Mouse (Mus musculus) cortical plate, adult 2 months (tissue): Measurements from ENCODE around the gene Mesd. TPM values are rescaled to one million over a fixed set of nuclear protein-coding genes. Genes with fewer than 3 reads are reported as not detected.
"Not testable (repeated sequence)": the region's sequence is repeated elsewhere in the genome, so short reads cannot be mapped to it uniquely, and the experiment has no call there.

Experiments
- H3K27ac ChIP-seq: fragments of 200-500 bp; 2 replicates; pipeline ENCODE4 v1.5.1; 2012; ENCODE audit warnings: low read length, control low read depth, inconsistent platforms; ENCODE audit not compliant: insufficient read depth
- H3K4me1 ChIP-seq: fragments of 200-500 bp; 2 replicates; pipeline ENCODE4 v1.6.1; 2011; ENCODE audit warnings: low read length; ENCODE audit not compliant: control insufficient read depth, insufficient read depth
- H3K4me3 ChIP-seq: fragments of 200-500 bp; 2 replicates; pipeline ENCODE4 v1.5.1; 2011; ENCODE audit warnings: mild to moderate bottlenecking, low read length, control low read depth; ENCODE audit not compliant: insufficient read depth
- CTCF ChIP-seq: fragments of 200-500 bp; IDR thresholded peaks from 2 replicates; pipeline ENCODE4 v1.5.1; 2011; ENCODE audit warnings: mild to moderate bottlenecking, control low read depth, low read length; ENCODE audit not compliant: insufficient read depth; ENCODE audit errors: extremely low read depth
- POLR2A ChIP-seq: fragments of 200-500 bp; IDR thresholded peaks from 2 replicates; pipeline ENCODE4 v1.6.1; 2011; ENCODE audit warnings: mild to moderate bottlenecking, low read length, control low read depth; ENCODE audit not compliant: insufficient read depth; ENCODE audit errors: extremely low read depth
- polyA plus RNA-seq: library from polyadenylated mRNA; depleted of rRNA; stranded (reverse); fragments of >200 nt; gene quantifications from 2 replicates; pipeline ENCODE4 v1.2.3, GENCODE M21; 2012

Gene Mesd
- polyA plus RNA-seq, 1 experiment, result 34.8 TPM

DNA sequence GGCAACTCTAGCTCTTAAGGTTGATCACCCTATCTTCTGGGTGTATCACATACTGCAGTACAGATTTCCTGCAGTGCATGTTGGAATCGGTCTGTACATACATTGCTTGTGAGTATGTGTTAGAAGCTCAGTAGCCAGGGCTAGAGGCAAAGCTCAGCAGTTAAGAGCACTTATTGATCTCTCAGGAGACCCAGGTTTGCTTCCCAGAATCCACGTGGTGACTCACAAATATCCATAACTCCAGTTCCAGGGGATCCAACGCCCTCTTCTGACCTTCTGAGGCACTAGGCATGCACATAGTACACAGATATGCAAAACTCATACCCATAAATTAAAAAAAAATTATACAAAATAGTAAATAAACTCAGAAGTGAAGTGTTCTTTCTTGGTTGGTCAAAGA lies 7.2 kb upstream of the Mesd start:
- no peak for TF ChIP-seq POLR2A
- TF ChIP-seq CTCF, result no peak
- Histone ChIP-seq H3K27ac (no peak overlapping the region), H3K4me3 (no peak overlapping the region), H3K4me1 (peaks cover 11% of the 10 kb centered on the region)

DNA sequence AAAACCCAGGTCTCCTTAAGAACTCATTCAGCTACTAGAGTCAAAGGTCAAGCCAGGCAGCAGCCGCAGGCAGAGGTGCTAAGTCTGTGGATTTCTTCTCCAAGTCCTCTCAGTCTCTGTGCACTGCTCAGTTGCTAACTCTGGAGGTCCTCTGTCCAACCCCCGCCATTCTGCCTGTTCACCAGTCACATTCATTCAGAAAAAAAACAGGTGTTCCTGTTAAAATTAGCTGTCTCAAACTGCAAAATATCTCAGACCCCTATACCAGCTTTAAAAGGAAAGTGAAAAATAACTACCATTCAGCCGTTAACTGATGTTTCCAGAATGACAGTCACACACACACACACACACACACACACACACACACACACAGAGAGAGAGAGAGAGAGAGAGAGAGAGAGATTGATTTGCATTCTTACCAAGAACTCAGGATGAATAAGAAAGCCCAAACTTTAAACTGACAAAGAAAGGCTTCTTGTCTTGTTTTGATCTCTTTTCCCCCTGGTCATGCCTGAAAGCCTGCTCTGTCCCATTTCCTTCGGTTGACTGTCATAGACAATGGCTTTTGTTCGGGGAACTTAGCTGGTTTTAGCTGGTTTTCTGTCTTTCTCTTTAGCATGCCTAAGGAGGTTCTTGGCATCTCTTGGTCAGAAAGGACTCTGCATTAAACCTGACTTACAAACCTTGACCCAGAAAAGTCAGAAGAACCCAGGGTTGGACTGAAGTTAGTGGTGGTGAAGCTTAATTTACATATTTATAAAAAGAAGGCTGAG lies 5.4 kb upstream of the Mesd start:
- no peak for TF ChIP-seq POLR2A
- no peak for TF ChIP-seq CTCF
- peak overlapping the region; percentile 81; the same call in 1 of the 2 replicates for H3K27ac ChIP-seq
- H3K4me3 ChIP-seq, result no peak overlapping the region
- peaks cover 15% of the 10 kb centered on the region for H3K4me1 ChIP-seq

DNA sequence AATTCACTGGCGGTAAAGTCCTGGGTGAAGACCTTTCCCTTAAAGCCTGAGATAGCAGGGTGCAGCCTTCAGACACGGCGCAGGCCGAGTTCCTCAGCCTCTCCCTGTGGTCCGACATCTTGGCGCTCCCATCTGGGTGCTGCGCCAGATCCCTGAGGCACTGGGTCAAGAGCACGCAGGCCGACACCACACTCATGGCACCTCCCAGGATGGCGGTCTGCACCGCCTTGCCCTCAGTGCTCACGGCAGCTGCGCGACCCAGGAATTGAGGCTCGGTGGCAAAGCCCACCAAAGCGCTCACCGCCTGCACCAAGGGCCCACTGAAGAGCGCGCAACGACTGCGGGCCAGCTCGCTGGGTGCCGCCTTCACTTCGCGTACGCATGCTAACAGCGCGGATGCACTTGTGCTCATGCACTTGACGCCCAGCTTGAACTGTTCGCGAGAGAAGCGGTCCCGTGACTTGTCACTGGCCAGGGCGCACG lies 2.1 kb upstream of the Mesd start:
- Histone ChIP-seq H3K4me1 (peaks cover 15% of the 10 kb centered on the region), H3K27ac (0 out of 2 replicates have a peak overlapping the region, but pooled peaks have one; percentile 94), H3K4me3 (peak overlapping the region; percentile 61)
- no peak for TF ChIP-seq CTCF
- TF ChIP-seq POLR2A, result no peak

DNA sequence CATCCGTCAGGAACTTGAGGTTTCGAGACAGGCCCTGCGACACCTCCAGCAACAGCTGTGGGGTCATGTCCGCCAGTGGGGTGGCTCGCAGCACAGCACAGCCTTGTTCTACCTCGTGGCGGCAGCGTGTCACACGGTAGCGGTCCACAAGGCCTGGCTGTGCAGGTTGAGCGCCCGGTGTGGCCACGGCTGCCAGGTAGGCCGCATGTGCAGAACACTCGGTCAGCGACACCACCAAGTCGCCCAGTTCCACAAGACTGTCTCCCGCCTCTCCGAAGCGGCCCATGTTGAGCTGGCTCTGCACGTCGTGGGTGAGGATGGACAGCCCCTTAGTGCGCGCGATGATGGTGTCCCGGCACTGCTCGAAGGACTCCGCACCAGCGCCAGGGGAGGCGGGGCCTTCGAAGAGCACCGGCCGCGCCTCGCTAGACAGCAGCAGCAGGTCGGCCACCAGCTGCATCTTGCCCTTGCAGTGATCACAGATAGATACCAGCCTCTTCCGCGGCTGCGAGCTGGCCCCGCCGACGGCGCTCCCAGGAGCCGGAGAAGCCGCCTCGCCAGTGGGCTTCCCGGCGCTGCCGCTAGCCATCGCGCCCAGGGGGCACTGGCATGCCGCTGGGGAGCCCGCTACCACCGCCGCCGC lies 1.5 kb upstream of the Mesd start:
- Histone ChIP-seq H3K4me3 (peak overlapping the region; percentile 61), H3K4me1 (peaks cover 13% of the 10 kb centered on the region), H3K27ac (peak overlapping the region; percentile 94)
- TF ChIP-seq POLR2A (no peak), CTCF (no peak)

DNA sequence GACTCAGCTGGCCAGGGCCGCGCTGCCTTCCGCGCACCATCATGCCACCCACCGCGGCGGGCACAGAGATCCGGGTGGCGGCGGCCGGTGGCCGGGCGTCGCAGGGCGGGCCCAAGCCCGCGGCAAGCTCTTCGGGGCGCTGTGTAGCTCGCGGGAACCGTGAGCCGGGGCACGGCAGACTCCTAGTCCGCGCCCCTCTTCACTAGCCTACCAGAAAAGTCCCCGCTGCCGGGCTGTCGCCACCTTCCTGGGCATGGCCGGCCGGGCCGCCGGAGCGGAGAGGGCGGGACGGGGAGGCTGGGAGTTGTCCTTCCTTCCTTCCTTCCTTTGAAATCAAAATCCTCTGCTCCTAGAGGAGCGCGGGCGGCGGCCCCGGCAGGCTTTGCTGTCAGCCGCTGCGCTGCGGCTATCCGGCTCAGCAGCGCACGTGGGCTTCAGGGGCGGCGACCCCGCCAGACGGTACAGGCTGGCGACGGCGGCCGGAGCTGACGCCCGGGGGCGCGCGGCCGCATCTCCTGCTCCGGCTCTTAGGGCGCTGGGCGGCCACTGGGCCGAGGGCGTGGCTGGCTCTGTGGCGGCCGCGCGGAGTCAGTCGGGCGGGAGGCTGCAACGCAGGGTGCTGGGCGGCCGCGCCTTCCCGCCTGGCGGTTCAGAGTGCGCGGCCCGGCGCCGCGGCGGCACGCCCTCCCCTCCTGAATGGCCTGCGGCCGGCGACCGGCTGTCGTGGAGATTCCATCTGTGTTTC lies 818 bp upstream of the Mesd start:
- peaks cover 11% of the 10 kb centered on the region for H3K4me1 ChIP-seq
- peak overlapping the region; percentile 94 for H3K27ac ChIP-seq
- TF ChIP-seq POLR2A, result no peak
- H3K4me3 ChIP-seq, result peak overlapping the region; percentile 61

DNA sequence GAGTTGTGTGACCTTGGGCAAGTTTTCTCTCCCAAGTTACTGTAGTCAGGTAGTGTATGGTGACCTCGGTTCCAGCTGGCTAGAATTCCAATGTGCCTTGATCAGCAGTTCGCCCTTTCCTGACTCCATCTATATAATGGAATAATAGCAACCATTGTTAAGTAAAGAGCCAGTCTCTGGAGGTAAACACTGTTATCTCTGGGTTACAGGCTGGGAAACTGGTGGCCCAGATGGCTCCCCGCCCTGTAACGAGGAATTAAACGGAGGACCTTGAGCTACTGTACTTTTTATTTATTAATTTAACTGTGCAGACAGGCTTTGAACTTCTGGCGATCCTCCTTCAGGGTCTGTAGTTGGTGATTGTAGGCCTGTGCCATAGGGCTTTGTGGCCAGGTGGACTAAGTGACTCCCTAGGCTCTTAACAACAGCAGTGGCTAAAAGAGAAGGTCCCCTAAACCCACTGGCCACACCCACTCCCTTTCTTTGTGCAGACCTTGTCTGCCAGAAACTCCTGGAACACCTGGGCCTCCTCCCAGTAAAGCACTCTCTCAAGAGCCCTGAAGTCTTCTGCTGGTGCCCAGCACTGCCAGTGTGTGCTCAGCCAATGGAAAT lies 761 bp downstream of the Mesd start:
- Histone ChIP-seq H3K4me3 (peak overlapping the region; percentile 61), H3K4me1 (peaks cover 5% of the 10 kb centered on the region), H3K27ac (peak overlapping the region; percentile 94; the same call in 1 of the 2 replicates)
- TF ChIP-seq CTCF (no peak), POLR2A (no peak)

DNA sequence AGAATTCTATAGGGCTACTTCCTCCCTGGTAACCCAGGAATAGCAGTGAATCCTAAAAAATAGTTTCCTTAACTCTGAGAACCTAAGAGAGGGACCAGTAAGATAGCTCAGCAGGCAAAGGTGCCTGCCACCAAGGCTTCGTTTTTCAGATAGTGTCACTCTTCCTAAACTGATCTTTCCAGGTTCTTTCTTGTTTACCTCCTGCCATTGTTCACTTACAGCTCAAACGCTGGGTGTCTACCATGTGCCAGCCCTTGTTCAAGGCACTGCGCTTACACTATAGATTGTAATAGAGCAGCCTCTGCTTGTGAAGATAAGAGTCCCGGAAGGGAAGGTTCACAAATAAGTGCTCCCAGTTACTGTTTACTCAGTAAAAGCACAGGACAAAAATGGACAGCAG lies 1.6 kb downstream of the Mesd start:
- no peak overlapping the region for H3K27ac ChIP-seq
- TF ChIP-seq CTCF (no peak), POLR2A (no peak)
- no peak overlapping the region for H3K4me3 ChIP-seq
- H3K4me1 ChIP-seq, result peaks cover 5% of the 10 kb centered on the region

DNA sequence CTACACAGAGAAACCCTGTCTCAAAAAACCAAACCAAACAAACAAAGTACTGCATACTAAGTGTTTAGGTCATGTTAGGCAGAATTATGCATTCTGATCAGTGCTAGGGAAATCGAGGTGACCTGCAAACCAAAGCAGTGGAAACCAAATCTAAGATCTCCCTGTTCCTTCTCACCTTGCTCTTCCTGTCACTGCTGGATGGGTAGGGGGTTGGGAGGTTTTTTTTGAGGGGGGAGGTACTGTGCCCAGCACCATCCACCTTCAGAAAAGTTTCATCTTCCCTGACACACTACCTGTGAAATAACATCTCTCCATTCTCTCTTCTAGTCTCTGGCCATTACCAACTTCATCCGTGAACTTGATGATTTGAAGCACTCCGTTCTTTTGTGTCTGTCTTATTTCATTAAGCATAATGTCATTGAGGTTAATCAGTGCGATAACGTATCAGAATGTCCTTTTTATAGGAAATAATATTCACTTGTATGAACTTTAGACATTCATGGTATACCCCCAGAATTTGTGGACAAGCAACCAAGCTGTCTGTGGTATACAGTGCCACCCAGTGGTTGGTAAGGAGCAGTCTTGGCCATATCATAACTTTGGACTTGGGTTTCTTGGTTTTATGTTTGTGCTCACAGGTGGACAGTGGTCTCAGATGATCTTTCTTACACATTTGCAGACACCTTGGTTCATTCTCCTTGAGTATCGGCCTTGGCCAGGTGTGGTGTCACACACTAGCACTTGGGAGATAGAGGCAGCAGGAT lies 2.3 kb downstream of the Mesd start:
- TF ChIP-seq POLR2A (no peak), CTCF (peak; percentile 50)
- Histone ChIP-seq H3K4me1 (peaks cover 5% of the 10 kb centered on the region), H3K4me3 (no peak overlapping the region), H3K27ac (no peak overlapping the region)

DNA sequence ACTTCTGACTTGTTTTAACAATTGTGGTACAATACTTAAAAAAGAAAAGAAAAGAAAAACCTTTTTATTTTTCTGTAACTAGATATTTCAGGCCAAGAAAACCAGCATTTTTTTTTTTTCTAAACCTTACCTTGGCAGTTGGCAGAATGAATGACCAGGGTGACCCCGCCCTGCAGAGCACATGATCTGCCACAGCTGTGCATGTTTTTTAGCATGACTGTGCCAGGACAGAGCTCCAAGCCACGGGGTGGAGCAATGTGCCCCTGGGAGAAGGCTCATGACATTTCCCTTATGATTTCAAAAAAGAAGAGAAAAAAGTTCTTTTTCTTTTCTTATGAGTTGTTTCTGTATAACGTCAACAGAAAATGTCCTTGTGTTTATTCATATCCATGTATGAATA lies 5.1 kb downstream of the Mesd start:
- no peak overlapping the region for H3K4me3 ChIP-seq
- no peak overlapping the region for H3K27ac ChIP-seq
- TF ChIP-seq CTCF (no peak), POLR2A (no peak)
- peaks cover 3% of the 10 kb centered on the region for H3K4me1 ChIP-seq

DNA sequence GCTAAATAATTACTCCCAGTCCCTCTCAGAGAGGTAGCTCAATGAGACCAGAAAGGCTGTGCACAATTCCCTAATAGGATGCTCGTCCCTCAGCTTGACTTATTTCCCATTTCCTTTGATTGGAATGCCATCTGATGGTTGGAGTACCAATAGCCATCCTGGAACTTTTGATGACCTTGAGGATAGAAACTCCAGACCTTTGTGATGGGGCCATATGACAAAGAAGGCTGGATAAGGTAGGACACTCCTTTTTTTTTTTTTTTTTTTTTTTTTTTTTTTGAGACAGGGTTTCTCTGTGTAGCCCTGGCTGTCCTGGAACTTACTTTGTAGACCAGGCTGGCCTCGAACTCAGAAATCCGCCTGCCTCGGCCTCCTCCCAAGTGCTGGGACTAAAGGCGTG lies 5.7 kb downstream of the Mesd start:
- H3K4me3 ChIP-seq, H3K4me1 ChIP-seq, H3K27ac ChIP-seq: not testable (repeated sequence)
